Mouse (Mus musculus) hindbrain, embryonic 12.5 days (tissue): Measurements from ENCODE around the gene Grk5. TPM values are rescaled to one million over a fixed set of nuclear protein-coding genes. Genes with fewer than 3 reads are reported as not detected.
A peak's percentile ranks its signal among the peaks of the same experiment; 100 is the strongest.

ENCODE experiments used
- ATAC-seq: fragments of 200-750 bp; cut with Nextera tagmentation; 2 replicates; pipeline ENCODE4 v1.8.0; 2017; ENCODE audit warnings: moderate TSS enrichment; ENCODE audit not compliant: low FRiP score
- H3K27ac ChIP-seq: fragments of 300-500 bp; sonication (generic); 2 replicates; pipeline ENCODE4 v1.5.1; 2016; ENCODE audit warnings: mild to moderate bottlenecking
- H3K27me3 ChIP-seq: fragments of 300-500 bp; sonication (generic); 2 replicates; pipeline ENCODE4 v1.6.1; 2016; ENCODE audit warnings: mild to moderate bottlenecking
- H3K36me3 ChIP-seq: fragments of 300-500 bp; sonication (generic); 2 replicates; pipeline ENCODE4 v1.6.1; 2016; ENCODE audit warnings: mild to moderate bottlenecking
- H3K4me1 ChIP-seq: fragments of 300-500 bp; sonication (generic); 2 replicates; pipeline ENCODE4 v1.6.1; 2016
- H3K4me2 ChIP-seq: fragments of 300-500 bp; sonication (generic); replicated peaks from 2 replicates; pipeline ENCODE4 v1.6.1; 2016; ENCODE audit warnings: mild to moderate bottlenecking
- H3K4me3 ChIP-seq: fragments of 300-500 bp; sonication (generic); 2 replicates; pipeline ENCODE4 v1.5.1; 2016; ENCODE audit warnings: mild to moderate bottlenecking
- H3K9ac ChIP-seq: fragments of 300-500 bp; sonication (generic); 2 replicates; pipeline ENCODE4 v1.6.1; 2016; ENCODE audit warnings: mild to moderate bottlenecking, moderate library complexity
- H3K9me3 ChIP-seq: fragments of 300-500 bp; sonication (generic); replicated peaks from 2 replicates; pipeline ENCODE4 v1.6.1; 2016; ENCODE audit warnings: mild to moderate bottlenecking
- WGBS: fragments of 180-500 bp; shearing (Covaris S2); methylation state at CpG from one replicate; pipeline ENCODE4 v1.1.7; 2016; 5-methylcytosine and 5-hydroxymethylcytosine counted together
- polyA plus RNA-seq: library from polyadenylated mRNA; unstranded; fragments of >200 nt; fragmentation: Nextera tagmentation; extraction: Ambion mirVana; gene quantifications from 2 replicates; pipeline ENCODE4 v1.2.1, GENCODE M21; 2016

Gene Grk5
- polyA plus RNA-seq, 1 experiment from 2014 or later, result 2.6 TPM

GRCm38 (mm10) chr19:60889101-60889713 lies 342 bp upstream of the Grk5 start:
- peak overlapping the region; percentile 90 for H3K27ac ChIP-seq
- H3K9ac ChIP-seq, result peak overlapping the region; percentile 61
- H3K36me3 ChIP-seq, result no peaks in the 10 kb centered on the region
- 3% methylated on average over 17 of the region's 17 CpGs for WGBS
- no peaks in the 10 kb centered on the region for H3K27me3 ChIP-seq
- ATAC-seq, result 0 out of 2 replicates have a peak, but pooled peaks have one; percentile 12
- H3K4me2 ChIP-seq, result peak overlapping the region; percentile 50
- H3K4me3 ChIP-seq, result peak overlapping the region; percentile 58
- H3K9me3 ChIP-seq, result no peaks in the 10 kb centered on the region
- peaks cover 14% of the 10 kb centered on the region for H3K4me1 ChIP-seq

GRCm38 (mm10) chr19:60890391-60891122 lies 1.0 kb downstream of the Grk5 start:
- Histone ChIP-seq H3K4me2 (peak overlapping the region; percentile 54), H3K9ac (peak overlapping the region; percentile 61), H3K27me3 (no peaks in the 10 kb centered on the region), H3K27ac (peak overlapping the region; percentile 90), H3K4me3 (peak overlapping the region; percentile 58), H3K36me3 (no peaks in the 10 kb centered on the region), H3K4me1 (peaks cover 14% of the 10 kb centered on the region), H3K9me3 (no peaks in the 10 kb centered on the region)
- ATAC-seq, result peak; percentile 57
- 1% methylated on average over 39 of the region's 41 CpGs for WGBS

GRCm38 (mm10) chr19:60891123-60891470 lies 1.5 kb downstream of the Grk5 start:
- Histone ChIP-seq H3K9ac (peak overlapping the region; percentile 61), H3K4me1 (peaks cover 14% of the 10 kb centered on the region), H3K27me3 (no peaks in the 10 kb centered on the region), H3K9me3 (no peaks in the 10 kb centered on the region), H3K4me2 (peak overlapping the region; percentile 54), H3K4me3 (peak overlapping the region; percentile 58), H3K36me3 (no peaks in the 10 kb centered on the region), H3K27ac (peak overlapping the region; percentile 4; the same call in 1 of the 2 replicates)
- ATAC-seq, result no peak
- WGBS, result 7% methylated on average over 4 of the region's 5 CpGs

GRCm38 (mm10) chr19:60891934-60892547 lies 2.5 kb downstream of the Grk5 start:
- WGBS, result 31% methylated on average over 1 of the region's 1 CpGs
- Histone ChIP-seq H3K36me3 (no peaks in the 10 kb centered on the region), H3K27ac (no peak overlapping the region), H3K27me3 (no peaks in the 10 kb centered on the region), H3K4me1 (peaks cover 14% of the 10 kb centered on the region), H3K4me3 (0 out of 2 replicates have a peak overlapping the region, but pooled peaks have one; percentile 58), H3K9me3 (no peaks in the 10 kb centered on the region), H3K4me2 (peak overlapping the region; percentile 54), H3K9ac (no peak overlapping the region)
- ATAC-seq, result no peak

GRCm38 (mm10) chr19:60895251-60895880 lies 5.8 kb downstream of the Grk5 start:
- no peak for ATAC-seq
- no peak overlapping the region for H3K4me3 ChIP-seq
- no peak overlapping the region for H3K27ac ChIP-seq
- no peaks in the 10 kb centered on the region for H3K36me3 ChIP-seq
- no peaks in the 10 kb centered on the region for H3K9me3 ChIP-seq
- H3K27me3 ChIP-seq, result no peaks in the 10 kb centered on the region
- H3K4me1 ChIP-seq, result peaks cover 9% of the 10 kb centered on the region
- H3K4me2 ChIP-seq, result no peak overlapping the region
- WGBS, result 55% methylated on average over 3 of the region's 3 CpGs
- H3K9ac ChIP-seq, result no peak overlapping the region

GRCm38 (mm10) chr19:60903139-60903538 lies 13.6 kb downstream of the Grk5 start:
- no peaks in the 10 kb centered on the region for H3K27me3 ChIP-seq
- no peaks in the 10 kb centered on the region for H3K36me3 ChIP-seq
- no peak overlapping the region for H3K27ac ChIP-seq
- no peaks in the 10 kb centered on the region for H3K4me1 ChIP-seq
- 91% methylated on average over 1 of the region's 1 CpGs for WGBS
- no peaks in the 10 kb centered on the region for H3K9me3 ChIP-seq
- no peak overlapping the region for H3K4me3 ChIP-seq
- no peak overlapping the region for H3K4me2 ChIP-seq
- no peak for ATAC-seq
- H3K9ac ChIP-seq, result no peak overlapping the region

- Histone ChIP-seq H3K4me3 (no peak overlapping the region), H3K4me1 (no peaks in the 10 kb centered on the region), H3K27me3 (no peaks in the 10 kb centered on the region), H3K36me3 (no peaks in the 10 kb centered on the region), H3K4me2 (no peak overlapping the region), H3K9me3 (no peaks in the 10 kb centered on the region), H3K9ac (no peak overlapping the region), H3K27ac (no peak overlapping the region)
- no peak for ATAC-seq
- 100% methylated on average over 1 of the region's 1 CpGs for WGBS
These were observed 14.4 kb downstream of the Grk5 start for GRCm38 (mm10) chr19:60903971-60904370.

GRCm38 (mm10) chr19:60905477-60905876 lies 15.9 kb downstream of the Grk5 start:
- 99% methylated on average over 5 of the region's 5 CpGs for WGBS
- no peaks in the 10 kb centered on the region for H3K4me1 ChIP-seq

GRCm38 (mm10) chr19:60910304-60910703 lies 20.8 kb downstream of the Grk5 start:
- no peaks in the 10 kb centered on the region for H3K36me3 ChIP-seq
- H3K9me3 ChIP-seq, result no peaks in the 10 kb centered on the region
- H3K27me3 ChIP-seq, result no peaks in the 10 kb centered on the region
- H3K9ac ChIP-seq, result no peak overlapping the region
- H3K4me3 ChIP-seq, result no peak overlapping the region
- no peak overlapping the region for H3K27ac ChIP-seq
- no peaks in the 10 kb centered on the region for H3K4me1 ChIP-seq
- no peak overlapping the region for H3K4me2 ChIP-seq
- ATAC-seq, result no peak

More at GRCm38 (mm10) chr19:60905477-60905876, 15.9 kb downstream of the Grk5 start:
- no peak for ATAC-seq
- no peak overlapping the region for H3K9ac ChIP-seq
- H3K4me2 ChIP-seq, result no peak overlapping the region
- no peak overlapping the region for H3K4me3 ChIP-seq
- H3K36me3 ChIP-seq, result no peaks in the 10 kb centered on the region
- no peak overlapping the region for H3K27ac ChIP-seq
- H3K27me3 ChIP-seq, result no peaks in the 10 kb centered on the region
- no peaks in the 10 kb centered on the region for H3K9me3 ChIP-seq

- WGBS, result 79% methylated on average over 2 of the region's 2 CpGs
- no peak for ATAC-seq
These were observed 22.1 kb downstream of the Grk5 start for GRCm38 (mm10) chr19:60911653-60912052.

GRCm38 (mm10) chr19:60915236-60915635 lies 25.7 kb downstream of the Grk5 start:
- H3K36me3 ChIP-seq, result no peaks in the 10 kb centered on the region
- no peaks in the 10 kb centered on the region for H3K9me3 ChIP-seq
- no peak overlapping the region for H3K9ac ChIP-seq
- no peak overlapping the region for H3K4me3 ChIP-seq
- H3K4me1 ChIP-seq, result no peaks in the 10 kb centered on the region
- H3K4me2 ChIP-seq, result no peak overlapping the region
- 66% methylated on average over 4 of the region's 4 CpGs for WGBS
- no peaks in the 10 kb centered on the region for H3K27me3 ChIP-seq
- no peak for ATAC-seq
- no peak overlapping the region for H3K27ac ChIP-seq

More at GRCm38 (mm10) chr19:60911653-60912052, 22.1 kb downstream of the Grk5 start:
- H3K4me2 ChIP-seq, result no peak overlapping the region
- H3K9ac ChIP-seq, result no peak overlapping the region
- H3K4me1 ChIP-seq, result no peaks in the 10 kb centered on the region
- H3K36me3 ChIP-seq, result no peaks in the 10 kb centered on the region
- H3K9me3 ChIP-seq, result no peaks in the 10 kb centered on the region
- no peaks in the 10 kb centered on the region for H3K27me3 ChIP-seq
- H3K27ac ChIP-seq, result no peak overlapping the region
- H3K4me3 ChIP-seq, result no peak overlapping the region

GRCm38 (mm10) chr19:60915862-60916261 lies 26.3 kb downstream of the Grk5 start:
- no peak for ATAC-seq
- no peaks in the 10 kb centered on the region for H3K27me3 ChIP-seq

More at GRCm38 (mm10) chr19:60915862-60916261, 26.3 kb downstream of the Grk5 start:
- Histone ChIP-seq H3K9me3 (no peaks in the 10 kb centered on the region), H3K4me3 (no peak overlapping the region), H3K36me3 (no peaks in the 10 kb centered on the region), H3K4me1 (no peaks in the 10 kb centered on the region), H3K4me2 (no peak overlapping the region), H3K27ac (no peak overlapping the region), H3K9ac (no peak overlapping the region)
- 92% methylated on average over 3 of the region's 3 CpGs for WGBS
